Mouse (Mus musculus): ENCODE results near the gene Tmem121. TPM values are rescaled to one million over a fixed set of nuclear protein-coding genes. Genes with fewer than 3 reads are reported as not detected.

Gene Tmem121
- 21.6 and 21.9 TPM in 2 replicates for polyA plus RNA-seq (2016; fragmentation: Nextera tagmentation; extraction: Ambion mirVana)

DNA sequence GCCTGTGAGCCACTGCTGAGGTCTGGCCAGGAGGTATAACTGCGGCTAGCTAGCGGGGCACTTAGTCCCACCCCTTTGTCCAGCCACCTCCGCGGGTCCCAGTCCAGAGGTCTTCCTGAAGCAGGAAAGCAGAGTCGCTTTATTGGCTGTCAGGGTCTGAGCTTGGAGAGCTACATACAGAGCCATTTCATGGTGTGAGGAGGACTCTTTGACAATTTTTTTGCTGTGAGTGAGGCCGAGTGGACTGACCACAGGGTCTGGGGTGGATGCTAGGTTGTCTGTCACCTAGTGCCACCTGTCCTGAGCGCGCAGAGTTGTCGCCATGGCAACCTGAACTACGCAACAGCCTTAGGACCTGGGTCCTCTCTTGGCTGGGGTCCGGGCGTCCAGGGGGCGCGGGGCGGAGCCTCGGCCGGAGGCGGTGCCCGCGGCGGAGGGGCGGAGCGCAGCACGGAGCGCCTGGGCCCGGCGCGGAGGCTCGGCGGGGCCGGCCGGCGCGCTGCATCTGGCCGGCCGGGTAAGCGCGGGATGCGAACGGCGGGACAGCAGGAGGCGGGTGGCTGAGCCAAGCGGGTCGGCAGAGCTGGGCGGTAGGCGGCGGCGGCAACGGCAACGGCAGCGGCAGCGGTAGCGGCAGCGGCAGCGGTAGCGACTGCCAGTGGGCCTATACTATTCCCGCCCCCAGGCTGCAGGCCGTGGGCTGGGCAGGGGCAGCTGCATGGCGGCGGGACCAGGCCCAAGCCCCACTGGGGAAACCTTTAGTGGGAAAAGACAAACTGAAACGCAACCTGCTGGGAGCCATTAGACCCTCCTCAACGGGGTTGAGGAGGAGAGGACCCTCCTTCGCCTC, at the start of gene Tmem121:
Gene Tmem121, plus strand, starts transcription at position 489 of the 850 bp plus-strand sequence.
- WGBS, result under 1% methylated on average over 50 of the region's 63 CpGs
- H3K27ac ChIP-seq, result no peak within 1 kb of the TSS

DNA sequence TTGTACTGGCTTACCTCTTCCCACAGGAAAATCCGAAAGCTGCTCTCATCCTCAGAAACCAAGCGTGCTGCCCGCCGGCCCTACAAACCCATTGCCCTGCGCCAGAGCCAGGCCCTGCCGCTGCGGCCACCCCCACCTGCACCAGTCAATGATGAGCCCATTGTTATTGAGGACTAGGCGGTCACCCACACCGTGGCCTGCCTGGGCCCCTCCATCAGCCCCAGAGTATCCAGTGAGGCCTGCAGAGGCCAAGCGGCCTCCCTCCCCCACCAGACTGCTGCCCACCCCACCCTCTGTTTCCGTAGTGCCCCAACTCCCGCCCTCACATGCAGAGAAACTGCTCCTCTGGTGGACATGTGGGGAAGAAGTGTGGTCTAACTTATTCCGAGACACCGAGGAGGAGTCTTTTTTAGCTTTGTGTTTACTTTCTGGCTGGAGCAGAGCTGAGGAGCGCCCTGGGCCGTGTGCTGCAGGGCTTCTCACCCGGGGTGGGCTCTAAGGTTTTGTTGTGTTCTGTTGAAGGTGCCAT, 49.2 kb upstream of the Tmem121 start:
- peak overlapping the region; percentile 50; the same call in 1 of the 2 replicates for H3K27ac ChIP-seq
- 79% methylated on average over 17 of the region's 17 CpGs for WGBS
- no peak for ATAC-seq (ENCODE audit: low FRiP score)
- no peak overlapping the region for H3K4me3 ChIP-seq (replicated peaks)
- H3K4me2 ChIP-seq, result no peak overlapping the region
- H3K9ac ChIP-seq, result no peak overlapping the region
- 0 out of 2 replicates have a peak, but pooled peaks cover under 1% of the 10 kb centered on the region for H3K27me3 ChIP-seq
- H3K36me3 ChIP-seq (replicated peaks), result peaks cover 71% of the 10 kb centered on the region
- H3K9me3 ChIP-seq, result no peaks in the 10 kb centered on the region
- peaks cover 31% of the 10 kb centered on the region for H3K4me1 ChIP-seq

More for the DNA sequence above, at the start of gene Tmem121:
- H3K9me3 ChIP-seq, result no peaks in the 10 kb centered on the region
- peaks cover 26% of the 10 kb centered on the region for H3K36me3 ChIP-seq (replicated peaks)
- peaks cover 19% of the 10 kb centered on the region for H3K27me3 ChIP-seq
- peak within 1 kb of the TSS; percentile 83 for H3K4me2 ChIP-seq
- peak; percentile 81 for ATAC-seq (ENCODE audit: low FRiP score)
- H3K4me3 ChIP-seq (replicated peaks), result peak within 1 kb of the TSS; percentile 72
- H3K9ac ChIP-seq, result peak within 1 kb of the TSS; percentile 82
- peaks cover 26% of the 10 kb centered on the region for H3K4me1 ChIP-seq

DNA sequence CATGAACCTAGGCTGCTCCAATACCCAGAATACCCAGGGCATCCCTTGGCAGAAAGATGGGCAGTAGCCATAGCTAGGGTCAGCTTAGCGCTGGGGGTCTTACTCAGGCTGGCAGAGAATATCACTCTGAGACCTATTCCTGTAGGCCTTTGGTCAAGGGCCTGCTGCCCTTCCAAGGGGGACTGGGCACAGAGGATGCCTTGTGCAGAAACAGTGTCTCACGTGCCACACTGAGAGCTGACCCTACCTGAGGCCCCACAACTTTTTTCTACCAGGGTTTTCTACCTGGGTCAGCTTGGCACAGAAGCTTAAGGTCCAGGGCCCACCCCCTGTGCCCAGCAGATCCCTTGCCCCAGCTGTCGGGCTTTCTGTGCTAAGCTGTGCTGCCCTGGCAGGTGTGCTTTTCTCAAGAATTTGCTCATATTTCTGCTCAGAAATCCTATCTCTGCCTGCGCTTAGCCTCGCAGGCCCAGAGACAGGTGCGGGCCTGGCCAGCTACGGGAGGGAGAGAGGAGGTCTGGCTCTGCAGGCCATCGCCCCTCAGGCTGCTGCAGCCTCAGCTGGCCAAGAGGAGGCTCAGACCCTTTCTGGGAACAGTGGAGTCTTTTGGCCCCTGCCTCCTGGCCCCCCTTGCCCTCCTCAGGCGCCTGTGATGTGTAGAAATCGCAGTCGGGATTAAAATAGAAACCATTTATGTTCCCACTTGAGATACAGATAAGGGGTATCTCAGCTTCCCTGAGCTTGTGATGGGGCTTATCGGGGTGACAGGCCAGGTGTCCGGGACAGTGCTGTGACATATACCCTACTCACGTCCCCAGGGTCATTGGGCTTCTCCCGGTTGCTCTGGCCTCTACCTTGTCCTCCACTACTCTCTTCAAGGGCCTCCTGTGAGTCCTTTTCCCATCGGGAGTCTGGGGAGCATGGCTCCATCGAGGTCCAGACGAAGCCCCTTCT, 48.2 kb upstream of the Tmem121 start:
- no peak overlapping the region for H3K4me3 ChIP-seq (replicated peaks)
- H3K36me3 ChIP-seq (replicated peaks), result peaks cover 61% of the 10 kb centered on the region
- H3K27me3 ChIP-seq, result 0 out of 2 replicates have a peak, but pooled peaks cover 5% of the 10 kb centered on the region
- ATAC-seq (ENCODE audit: low FRiP score), result no peak
- H3K9me3 ChIP-seq, result no peaks in the 10 kb centered on the region
- no peak overlapping the region for H3K9ac ChIP-seq
- H3K4me2 ChIP-seq, result no peak overlapping the region
- peaks cover 41% of the 10 kb centered on the region for H3K4me1 ChIP-seq
- WGBS, result 89% methylated on average over 18 of the region's 18 CpGs
- 0 out of 2 replicates have a peak overlapping the region, but pooled peaks have one; percentile 19 for H3K27ac ChIP-seq

DNA sequence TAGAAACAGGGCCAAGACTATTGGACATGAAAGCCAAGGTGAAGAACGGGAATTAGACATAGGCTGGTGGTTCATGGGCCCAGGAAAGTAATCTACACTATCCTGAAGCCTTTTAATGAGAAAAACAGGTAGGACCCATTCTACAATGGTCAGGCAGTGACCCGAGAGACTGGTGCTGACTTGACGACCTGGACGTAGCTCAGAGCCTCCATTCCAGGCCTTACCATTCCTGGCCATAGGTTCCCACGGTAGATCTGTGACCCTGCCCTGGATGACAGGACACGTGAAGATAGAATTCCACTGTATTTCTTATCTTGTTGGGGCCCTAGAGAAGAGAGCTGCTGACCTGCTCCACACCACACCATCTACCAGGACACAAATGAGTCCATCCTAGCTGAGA, 47.4 kb upstream of the Tmem121 start:
- H3K4me3 ChIP-seq (replicated peaks), result no peak overlapping the region
- no peaks in the 10 kb centered on the region for H3K9me3 ChIP-seq
- H3K9ac ChIP-seq, result no peak overlapping the region
- 0 out of 2 replicates have a peak, but pooled peaks cover 9% of the 10 kb centered on the region for H3K27me3 ChIP-seq
- no peak for ATAC-seq (ENCODE audit: low FRiP score)
- 79% methylated on average over 6 of the region's 6 CpGs for WGBS
- H3K36me3 ChIP-seq (replicated peaks), result peaks cover 54% of the 10 kb centered on the region
- peaks cover 48% of the 10 kb centered on the region for H3K4me1 ChIP-seq
- H3K27ac ChIP-seq, result peak overlapping the region; percentile 93
- no peak overlapping the region for H3K4me2 ChIP-seq

DNA sequence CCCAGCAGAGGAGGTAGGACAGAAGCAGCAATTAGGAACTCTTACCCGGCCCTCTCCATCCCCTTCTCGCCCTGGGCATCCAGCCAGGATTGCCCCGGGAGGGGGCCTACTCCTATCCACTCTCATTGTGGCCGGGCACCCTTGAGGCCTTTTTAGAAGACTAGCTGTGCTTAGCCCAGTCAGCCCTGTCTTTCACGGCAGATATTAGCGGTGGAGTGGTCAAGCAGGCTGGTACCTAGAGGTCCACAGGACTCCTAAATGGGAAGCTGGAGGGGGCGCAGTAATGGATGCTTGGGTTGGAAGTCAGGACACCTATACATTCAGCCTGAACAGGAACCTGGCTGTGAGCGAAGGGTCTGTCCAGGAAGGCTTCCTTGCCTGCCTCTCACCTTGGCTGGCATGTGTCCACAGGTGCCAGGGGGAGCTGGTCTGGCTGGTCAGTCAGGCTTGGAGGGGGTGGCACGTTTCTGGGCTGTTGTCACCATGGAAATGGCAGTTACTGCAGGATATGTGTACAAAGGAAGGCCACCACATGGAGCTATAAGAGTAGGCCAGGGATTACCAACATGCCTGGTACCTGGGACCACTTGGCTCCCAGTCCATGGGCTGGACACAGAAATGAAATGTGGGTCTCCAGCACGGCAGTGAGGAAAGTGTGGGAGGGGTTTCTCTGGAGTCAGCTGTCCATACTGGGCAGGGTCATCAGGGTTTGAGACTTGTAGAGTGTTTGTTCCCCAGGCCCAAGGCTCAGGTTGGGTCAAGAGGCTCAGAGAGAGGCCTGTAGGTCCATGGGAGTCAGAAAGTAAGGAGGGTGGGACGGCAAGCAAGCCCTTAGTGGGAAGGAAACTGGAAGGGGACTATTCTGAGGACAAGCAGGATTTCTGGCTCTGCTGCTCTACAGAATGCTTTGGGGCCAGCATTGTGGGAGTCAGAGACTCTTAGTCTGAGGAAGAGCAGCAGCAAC, 46.5 kb upstream of the Tmem121 start:
- Histone ChIP-seq H3K9me3 (no peaks in the 10 kb centered on the region), H3K27ac (peak overlapping the region; percentile 93), H3K9ac (peak overlapping the region; percentile 61), H3K4me1 (peaks cover 49% of the 10 kb centered on the region), H3K4me3 (replicated peaks) (peak overlapping the region; percentile 57), H3K4me2 (peak overlapping the region; percentile 75), H3K27me3 (0 out of 2 replicates have a peak, but pooled peaks cover 9% of the 10 kb centered on the region), H3K36me3 (replicated peaks) (peaks cover 54% of the 10 kb centered on the region)
- 36% methylated on average over 11 of the region's 11 CpGs for WGBS
- peak; percentile 10; the same call in 1 of the 2 replicates for ATAC-seq (ENCODE audit: low FRiP score)

DNA sequence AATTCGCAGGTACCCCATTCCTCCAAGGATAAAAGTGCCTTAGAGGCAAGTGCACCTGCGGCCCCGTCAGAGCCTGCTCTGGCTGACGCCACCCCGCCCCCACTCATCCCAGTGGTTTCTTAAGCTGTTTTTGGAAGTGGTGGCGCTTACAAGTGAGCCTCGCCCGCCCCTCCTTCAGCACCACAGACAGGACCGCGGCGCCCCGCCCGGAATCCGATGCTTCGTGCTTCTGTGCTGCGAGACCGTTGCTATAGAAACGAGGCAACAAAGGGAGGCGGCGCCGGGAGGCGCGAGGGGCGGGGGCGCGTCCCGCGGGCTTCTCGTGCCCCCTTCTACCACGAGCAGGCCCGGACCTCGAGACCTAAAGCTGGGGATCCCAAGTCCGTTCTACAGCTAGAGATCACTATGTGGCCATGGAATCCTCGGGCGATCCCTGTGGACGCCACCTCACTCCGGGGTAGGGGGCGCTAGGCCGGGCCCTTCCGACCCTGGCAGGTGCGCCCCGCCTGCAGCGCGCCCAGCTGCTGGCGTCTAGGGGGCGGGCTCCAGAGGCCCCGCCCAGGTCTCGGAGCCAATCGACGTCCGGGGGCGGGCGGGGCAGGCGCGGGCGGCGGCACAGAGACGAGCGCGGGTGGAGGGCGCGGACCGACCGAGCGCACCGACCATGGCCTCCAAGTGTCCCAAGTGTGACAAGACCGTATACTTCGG, 45.7 kb upstream of the Tmem121 start, which contains the start of gene Crip2:
Gene Crip2, plus strand, starts transcription at position 329 of the 708 bp plus-strand sequence.
- 0 out of 2 replicates have a peak, but pooled peaks cover 9% of the 10 kb centered on the region for H3K27me3 ChIP-seq
- peak within 1 kb of the TSS; percentile 75 for H3K4me2 ChIP-seq
- peak; percentile 91 for ATAC-seq (ENCODE audit: low FRiP score)
- under 1% methylated on average over 66 of the region's 68 CpGs for WGBS
- H3K27ac ChIP-seq, result peak within 1 kb of the TSS; percentile 93
- peak within 1 kb of the TSS; percentile 61 for H3K9ac ChIP-seq
- H3K9me3 ChIP-seq, result no peaks in the 10 kb centered on the region
- peaks cover 54% of the 10 kb centered on the region for H3K36me3 ChIP-seq (replicated peaks)
- peak within 1 kb of the TSS; percentile 57 for H3K4me3 ChIP-seq (replicated peaks)
- peaks cover 49% of the 10 kb centered on the region for H3K4me1 ChIP-seq

DNA sequence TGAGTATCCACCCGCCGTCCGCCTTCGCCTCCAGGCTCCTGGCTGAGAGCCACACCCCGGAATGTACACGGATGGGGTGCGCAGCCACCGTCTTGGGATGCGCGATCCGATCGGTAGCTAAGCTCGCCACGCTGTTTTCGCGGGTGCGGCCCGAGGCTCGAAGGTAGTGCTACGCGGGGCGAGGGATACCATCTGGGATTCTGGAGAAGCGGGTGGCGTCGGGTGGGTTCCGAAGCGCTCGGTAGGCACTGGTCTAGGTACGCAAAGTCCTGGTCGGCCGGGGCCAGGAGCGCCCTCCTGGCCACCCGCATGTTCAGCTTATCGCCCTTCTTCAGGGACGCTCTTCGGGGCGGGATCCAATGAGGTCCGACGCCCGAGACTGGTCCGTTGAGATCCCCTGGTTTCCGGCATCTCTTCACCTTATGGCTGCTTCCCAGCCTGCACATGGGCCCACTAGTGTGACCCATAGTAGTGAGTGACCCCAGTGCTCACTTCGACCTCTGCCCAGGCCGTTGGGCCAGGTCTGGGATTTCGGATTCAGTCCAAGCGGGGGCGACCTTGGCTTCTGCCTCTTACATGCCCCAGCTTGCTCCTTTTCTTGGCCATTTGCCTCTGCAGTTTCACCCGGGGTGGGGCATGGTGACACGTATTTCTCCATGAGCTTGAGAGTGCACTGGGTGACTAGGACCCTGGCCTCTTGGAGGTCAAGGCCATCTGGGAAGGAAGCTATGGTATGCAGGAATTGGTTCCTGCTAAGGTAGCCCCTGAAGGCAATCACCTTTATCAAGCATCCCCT, 44.9 kb upstream of the Tmem121 start:
- peaks cover 49% of the 10 kb centered on the region for H3K4me1 ChIP-seq
- peak overlapping the region; percentile 61 for H3K9ac ChIP-seq
- peak overlapping the region; percentile 57 for H3K4me3 ChIP-seq (replicated peaks)
- WGBS, result 2% methylated on average over 49 of the region's 49 CpGs
- H3K4me2 ChIP-seq, result peak overlapping the region; percentile 75
- H3K9me3 ChIP-seq, result no peaks in the 10 kb centered on the region
- peak; percentile 1; the same call in 1 of the 2 replicates for ATAC-seq (ENCODE audit: low FRiP score)
- peaks cover 54% of the 10 kb centered on the region for H3K36me3 ChIP-seq (replicated peaks)
- H3K27me3 ChIP-seq, result peaks cover 12% of the 10 kb centered on the region; the same call in 1 of the 2 replicates
- H3K27ac ChIP-seq, result peak overlapping the region; percentile 93; the same call in 1 of the 2 replicates

DNA sequence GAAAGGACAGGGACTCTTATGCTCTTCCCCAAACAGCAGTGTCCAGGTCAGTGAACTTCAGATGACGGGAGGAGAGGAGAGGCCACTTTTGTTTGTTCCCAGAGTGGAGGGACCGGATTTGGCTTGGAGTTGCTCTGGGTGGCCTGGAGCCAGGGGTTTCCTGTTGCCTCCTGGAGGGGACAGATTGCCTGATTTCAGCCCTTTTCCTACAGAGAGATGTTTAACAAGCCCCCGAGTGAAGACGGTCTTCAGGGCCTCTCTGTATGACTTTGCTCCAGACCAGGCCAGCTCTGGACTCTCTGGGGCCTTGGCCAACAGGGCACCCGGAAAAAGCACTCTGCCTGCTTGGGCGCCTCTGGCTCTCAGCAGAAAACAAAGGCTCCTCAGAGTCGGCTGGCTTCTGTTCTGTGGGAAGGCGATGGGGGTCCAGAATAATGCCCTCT, 44.2 kb upstream of the Tmem121 start:
- Histone ChIP-seq H3K27me3 (peaks cover 15% of the 10 kb centered on the region; the same call in 1 of the 2 replicates), H3K4me3 (replicated peaks) (peak overlapping the region; percentile 57), H3K9ac (peak overlapping the region; percentile 61), H3K4me1 (peaks cover 54% of the 10 kb centered on the region), H3K36me3 (replicated peaks) (peaks cover 48% of the 10 kb centered on the region), H3K4me2 (peak overlapping the region; percentile 75), H3K9me3 (no peaks in the 10 kb centered on the region), H3K27ac (peak overlapping the region; percentile 59)
- WGBS, result 39% methylated on average over 8 of the region's 8 CpGs
- ATAC-seq (ENCODE audit: low FRiP score), result no peak

DNA sequence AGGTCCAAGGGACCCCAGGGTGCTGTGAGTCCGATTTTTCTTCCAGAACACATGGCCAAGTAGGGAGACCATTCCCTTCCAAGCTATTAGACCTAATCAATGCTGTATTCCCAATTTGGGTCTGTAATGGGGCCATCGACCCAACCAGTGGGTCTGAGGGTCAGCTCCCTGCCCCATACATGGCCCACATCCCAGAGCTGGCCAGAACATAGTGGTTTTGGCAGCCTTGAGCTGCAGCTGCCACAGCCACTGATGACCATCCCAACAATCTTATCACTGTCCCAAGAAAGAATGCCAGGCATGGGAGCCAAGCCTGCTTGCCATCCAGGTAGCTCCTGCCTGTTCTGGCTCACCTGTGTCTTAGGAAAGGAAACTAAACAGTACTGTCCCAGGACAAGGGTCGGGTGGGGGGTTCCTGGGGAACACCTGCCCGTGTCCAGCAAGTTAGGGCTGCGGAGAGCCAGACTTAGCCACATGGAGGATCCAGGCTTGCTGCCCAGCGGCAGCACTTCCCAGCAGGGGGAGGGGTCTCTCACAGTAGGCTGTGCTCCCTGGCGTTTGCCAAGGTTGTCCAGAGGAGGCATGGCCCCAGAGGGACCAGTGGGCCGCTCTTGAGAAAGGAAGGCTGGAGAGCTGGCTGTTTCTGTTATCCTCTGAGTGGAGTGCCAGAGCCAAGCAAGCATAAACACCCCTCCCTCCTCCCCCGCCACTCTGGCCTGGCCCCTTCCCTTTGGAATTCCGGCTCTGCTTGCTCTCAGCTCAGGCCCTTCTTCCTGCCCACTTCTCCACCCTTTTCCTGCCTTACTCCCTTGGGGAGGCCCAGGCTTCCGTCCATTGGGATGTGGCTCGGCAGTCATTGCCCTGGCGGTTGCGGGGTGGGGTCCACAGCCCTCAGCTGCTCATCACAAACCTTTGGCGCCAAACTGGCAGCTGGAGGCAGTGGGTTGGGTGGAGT, 43.4 kb upstream of the Tmem121 start:
- no peaks in the 10 kb centered on the region for H3K9me3 ChIP-seq
- H3K4me3 ChIP-seq (replicated peaks), result peak overlapping the region; percentile 57
- H3K27me3 ChIP-seq, result peaks cover 21% of the 10 kb centered on the region
- 29% methylated on average over 15 of the region's 15 CpGs for WGBS
- H3K36me3 ChIP-seq (replicated peaks), result peaks cover 40% of the 10 kb centered on the region
- no peak for ATAC-seq (ENCODE audit: low FRiP score)
- H3K4me1 ChIP-seq, result peaks cover 60% of the 10 kb centered on the region
- peak overlapping the region; percentile 61 for H3K9ac ChIP-seq
- peak overlapping the region; percentile 75 for H3K4me2 ChIP-seq
- H3K27ac ChIP-seq, result peak overlapping the region; percentile 59

Data from forebrain, embryonic 12.5 days (tissue).